Mouse (Mus musculus) erythroblast, adult 5-6 weeks (primary cell): ENCODE results near the gene Lrig1. TPM values are rescaled to one million over a fixed set of nuclear protein-coding genes. Genes with fewer than 3 reads are reported as not detected.

Experiments
- ATAC-seq: replicated peaks from 2 replicates; pipeline ENCODE4 v1.8.0; 2016; ENCODE audit warnings: moderate number of reproducible peaks, mild to moderate bottlenecking, moderate TSS enrichment, inconsistent platforms; ENCODE audit not compliant: poor library complexity, low FRiP score, severe bottlenecking
- total RNA-seq, 2 experiments: library from RNA; stranded (forward) in 1 of 2; stranded (reverse) in 1 of 2; fragments of 150-400 nt in 1 of 2; fragments of 200-764, 138-1000 nt in 1 of 2; gene quantifications; 2 replicates each; pipeline versions ENCODE4 v1.2.3 to v1.2.4; 2015 to 2017; ENCODE audit warnings: low replicate concordance in 2 of 2

Gene Lrig1
- total RNA-seq, 2 experiments from 2014 or later = 1.2 to 2.5 TPM

DNA sequence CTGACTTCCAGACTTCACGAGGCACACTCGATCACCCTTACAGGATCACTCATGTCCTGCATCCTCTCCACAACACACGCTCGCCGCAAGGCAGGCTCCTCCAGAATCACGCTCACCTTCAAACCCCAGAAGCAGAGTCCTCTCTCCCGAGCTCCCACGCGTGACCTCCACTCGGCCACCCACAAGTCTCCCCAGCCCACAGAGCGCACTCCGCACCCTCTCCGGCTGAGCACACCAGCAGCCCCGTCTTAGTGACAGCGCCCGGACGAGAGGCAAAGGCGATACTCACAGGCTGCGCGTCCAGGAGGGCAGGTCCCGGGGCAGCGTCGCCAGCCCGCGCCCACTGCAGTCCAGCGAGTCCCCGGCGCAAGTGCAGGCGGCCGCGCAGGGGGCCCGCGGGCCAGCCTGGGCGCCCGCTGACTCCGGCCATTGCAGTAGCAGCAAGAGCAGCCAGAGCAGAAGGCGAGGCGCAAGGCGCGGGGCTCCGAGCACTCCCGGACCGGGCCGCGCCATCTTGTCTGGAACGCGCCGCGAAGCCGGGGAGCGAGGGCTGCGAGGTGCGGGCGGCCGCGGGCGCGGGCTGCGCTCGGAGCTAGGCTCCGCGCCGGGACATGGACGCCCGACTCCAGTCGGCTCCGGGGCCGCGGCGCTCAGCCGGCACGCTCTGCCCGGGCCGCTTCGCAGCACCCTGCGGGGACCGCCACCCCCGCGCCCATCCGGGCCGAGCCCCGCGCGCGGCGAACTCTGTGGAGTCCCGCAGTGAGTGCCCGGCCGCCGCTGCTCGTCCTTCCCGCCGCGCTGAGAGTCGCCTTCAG is 578 bp downstream of the Lrig1 start:
- peak; percentile 37; the same call in 1 of the 2 replicates for ATAC-seq

DNA sequence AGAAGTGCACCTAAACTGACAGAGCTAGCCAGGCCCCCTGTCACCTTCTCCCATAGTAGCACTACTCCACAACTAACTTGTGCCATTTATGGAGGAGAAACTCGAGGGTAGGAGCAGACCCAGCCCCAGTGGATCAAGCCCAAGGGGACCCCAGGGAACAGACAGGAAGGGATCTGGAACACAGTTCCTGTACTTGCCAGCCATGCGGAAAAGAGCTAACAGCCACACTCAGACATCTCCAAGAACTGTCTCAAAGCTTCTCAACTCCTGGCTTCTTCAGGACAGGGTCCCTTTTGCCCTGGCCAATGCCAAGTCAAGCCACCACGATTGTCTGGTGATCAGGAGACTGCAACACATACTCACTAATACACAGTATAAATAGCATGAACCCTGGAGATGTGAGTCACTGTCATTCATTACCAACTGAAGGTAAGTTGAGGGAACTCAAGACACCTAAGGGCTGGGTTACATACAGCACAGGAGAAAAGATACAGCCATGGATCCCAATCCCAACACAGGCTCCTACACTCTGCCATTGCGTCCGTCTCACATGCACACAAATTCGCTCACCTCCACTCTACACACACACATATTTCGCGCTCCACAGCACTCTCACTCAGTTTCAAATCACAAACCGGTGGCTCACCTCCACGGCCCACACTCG is 1.3 kb downstream of the Lrig1 start:
- no peak for ATAC-seq

GRCm38 (mm10) chr6:94697423-94697822 is 2.5 kb downstream of the Lrig1 start:
- no peak for ATAC-seq

DNA sequence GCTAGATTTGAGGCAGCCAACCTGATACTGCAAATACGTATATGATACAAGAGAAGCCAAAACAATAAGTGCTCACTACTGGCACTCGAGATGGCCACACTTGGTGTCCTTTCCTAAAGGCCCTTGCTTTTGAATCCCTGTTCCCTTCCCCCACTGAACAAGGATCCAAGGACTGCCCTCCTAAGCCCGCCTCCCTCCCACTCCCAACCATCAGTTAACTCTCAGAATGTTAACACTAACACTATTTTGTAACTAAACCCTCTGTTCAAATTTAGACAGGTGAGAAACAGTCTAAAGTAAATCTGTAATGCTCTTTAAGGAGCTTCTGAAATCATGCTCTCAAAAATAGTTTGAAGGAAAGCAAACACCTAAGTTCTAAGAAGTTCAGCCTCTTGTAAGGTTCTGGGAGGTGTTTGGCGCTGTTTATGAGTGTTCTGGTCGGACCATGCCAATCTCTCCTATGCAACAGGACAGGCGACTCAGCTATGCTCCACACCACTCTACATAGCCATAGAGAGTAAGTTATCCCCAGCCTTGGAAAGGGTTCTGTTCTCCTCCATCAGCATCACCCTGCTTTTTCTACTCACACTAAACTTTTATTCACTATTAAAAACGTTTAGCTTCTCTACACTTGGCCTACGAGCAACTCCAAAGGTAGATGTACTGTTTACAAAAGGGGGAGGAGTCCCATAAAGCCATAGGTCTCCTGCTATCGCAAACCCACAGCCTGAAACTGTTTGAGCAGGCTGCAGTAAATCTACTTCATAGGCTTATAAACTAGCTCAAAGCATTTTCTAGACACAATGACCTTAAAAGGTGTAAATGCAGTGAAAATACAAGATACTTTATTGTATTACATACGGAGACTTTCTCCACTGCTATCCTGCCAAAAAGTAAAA is 3.5 kb downstream of the Lrig1 start:
- ATAC-seq = no peak

DNA sequence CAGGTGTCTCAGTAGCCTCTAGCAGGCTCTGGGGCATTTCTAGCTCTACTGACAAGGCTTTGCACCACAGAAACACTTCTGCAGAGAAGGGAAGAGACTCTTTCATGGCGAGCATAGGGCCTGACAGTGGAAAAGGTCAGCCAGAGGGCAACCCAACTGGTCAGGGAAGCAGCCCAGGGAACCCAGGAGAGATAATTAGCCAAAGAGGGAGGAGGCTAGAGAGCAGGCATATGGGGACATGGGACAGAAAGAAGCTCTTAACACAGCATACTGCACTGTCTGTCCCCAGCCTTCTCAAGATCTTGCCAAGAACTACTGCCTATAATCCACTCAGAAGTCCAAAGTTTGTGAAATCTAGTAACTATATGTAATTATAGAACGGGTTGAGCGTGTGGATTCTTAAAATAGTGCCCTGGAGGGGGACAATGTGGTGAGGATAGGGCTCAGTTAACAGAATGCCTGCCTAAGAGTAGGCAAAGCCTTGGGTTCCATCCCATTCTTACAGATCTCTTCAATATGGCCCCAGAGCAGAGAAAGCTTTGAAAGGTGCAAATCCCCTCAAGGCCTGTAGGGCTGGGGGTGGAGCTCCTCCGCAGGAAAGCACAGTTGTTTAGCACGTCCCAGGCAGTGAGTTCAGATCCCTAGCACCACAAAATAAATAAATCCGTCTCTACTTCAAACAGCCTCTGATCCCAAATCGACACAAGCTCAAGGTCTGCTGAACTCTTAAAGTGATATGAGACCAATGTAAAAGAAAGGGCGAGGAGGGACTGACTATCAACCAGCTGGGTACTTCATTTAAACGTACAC is 4.6 kb downstream of the Lrig1 start:
- no peak for ATAC-seq

GRCm38 (mm10) chr6:94694481-94694880 is 5.5 kb downstream of the Lrig1 start:
- no peak for ATAC-seq

- ATAC-seq = no peak
Observed at GRCm38 (mm10) chr6:94693091-94693490, 6.9 kb downstream of the Lrig1 start.

DNA sequence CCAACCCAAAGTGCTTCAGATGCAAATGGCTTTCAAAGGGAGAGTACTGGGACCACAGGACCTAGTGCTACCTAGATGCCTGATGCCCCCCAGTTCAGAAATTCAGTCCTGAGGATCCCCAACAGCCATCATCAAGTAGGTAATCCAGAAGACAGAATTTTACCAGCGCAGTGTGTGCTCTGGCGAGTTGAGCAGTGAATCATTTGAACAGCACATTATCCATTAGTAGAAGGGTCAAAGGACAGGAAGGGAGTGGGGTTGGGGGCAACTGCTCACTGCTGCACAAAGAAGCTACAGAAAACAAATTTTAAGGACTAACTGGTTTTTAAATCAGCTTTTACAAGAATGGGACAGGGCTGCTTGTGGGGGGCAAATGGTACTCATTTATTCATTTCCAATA is 8.0 kb downstream of the Lrig1 start:
- ATAC-seq = no peak

DNA sequence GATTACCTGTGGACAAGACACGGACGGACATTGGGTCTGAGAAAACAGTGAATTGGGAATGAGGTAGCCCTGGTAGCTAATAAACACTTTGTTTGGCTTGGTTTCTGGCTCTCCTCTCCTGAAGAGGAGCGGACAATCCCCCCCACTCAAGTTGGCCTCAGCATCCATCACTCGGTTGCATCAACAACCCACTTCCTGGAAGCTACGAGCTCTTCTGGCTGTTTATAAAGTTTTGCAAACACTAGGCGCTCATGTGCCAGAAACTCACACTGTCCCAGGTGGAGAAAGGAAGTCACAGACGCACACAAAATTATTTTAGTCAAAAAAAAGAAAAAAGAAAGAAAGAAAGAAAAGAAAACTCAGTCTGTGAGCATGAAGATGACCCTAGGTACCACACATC is 9.7 kb downstream of the Lrig1 start:
- ATAC-seq = no peak

- no peak for ATAC-seq
Observed at GRCm38 (mm10) chr6:94688722-94689121, 11.2 kb downstream of the Lrig1 start.

GRCm38 (mm10) chr6:94686048-94686447 is 13.9 kb downstream of the Lrig1 start:
- peak; percentile 79 for ATAC-seq

GRCm38 (mm10) chr6:94685611-94686010 is 14.3 kb downstream of the Lrig1 start:
- 0 out of 2 replicates have a peak, but pooled peaks have one; percentile 26 for ATAC-seq

- no peak for ATAC-seq
Observed at GRCm38 (mm10) chr6:94684844-94685557, 15.0 kb downstream of the Lrig1 start.

GRCm38 (mm10) chr6:94683701-94684100 is 16.3 kb downstream of the Lrig1 start:
- ATAC-seq = no peak

DNA sequence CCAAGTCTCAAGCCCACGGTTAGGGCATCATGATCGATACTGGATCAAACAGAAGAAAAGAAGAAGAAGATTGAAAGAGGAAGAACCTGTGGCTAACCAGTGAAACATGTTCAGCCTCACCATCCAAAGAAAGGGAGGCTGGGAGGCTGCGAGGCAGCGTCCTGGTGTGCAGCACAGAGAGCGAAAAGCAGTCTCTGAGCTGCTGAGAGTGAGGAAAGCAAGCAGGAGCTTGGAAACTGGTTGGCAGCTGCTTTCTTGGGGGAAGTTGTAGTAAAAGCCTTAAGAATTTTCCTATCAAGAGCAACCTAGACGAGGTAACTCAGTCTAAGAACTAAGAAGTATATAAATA is 17.7 kb downstream of the Lrig1 start:
- no peak for ATAC-seq

- ATAC-seq = no peak
Observed at GRCm38 (mm10) chr6:94681446-94682269, 18.3 kb downstream of the Lrig1 start.

DNA sequence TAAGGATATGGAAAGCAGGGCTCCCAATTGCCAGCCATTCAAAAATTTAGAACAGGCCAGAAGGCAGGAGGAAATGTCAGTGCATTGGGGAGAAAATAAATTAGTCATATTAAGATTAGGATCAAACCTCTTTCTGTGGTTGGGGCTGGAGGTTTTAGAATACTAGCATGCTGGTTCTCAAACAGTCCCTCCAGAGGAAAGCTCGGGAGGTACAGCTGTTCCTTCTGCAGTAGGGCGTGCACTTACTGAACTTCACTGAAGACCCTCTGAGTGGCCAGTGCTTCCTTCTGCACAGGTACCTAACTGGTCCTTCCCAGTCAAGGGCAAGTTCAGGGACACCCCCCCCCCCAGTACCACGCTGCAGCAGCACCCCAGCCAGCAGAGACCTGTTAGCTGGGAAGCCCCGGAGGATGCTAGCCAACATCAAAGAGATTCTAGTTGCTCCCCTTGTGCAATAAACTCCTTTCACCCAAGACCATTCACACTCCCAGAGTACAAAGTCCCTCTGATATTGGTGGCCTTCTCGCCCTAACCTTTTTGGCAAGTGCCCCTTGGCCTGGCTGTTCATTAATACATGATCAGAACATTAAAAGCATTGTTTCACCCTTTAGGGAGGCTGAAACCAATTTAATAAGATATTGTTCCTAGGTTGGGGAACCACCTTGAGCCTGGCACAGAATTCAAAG is 19.1 kb downstream of the Lrig1 start:
- no peak for ATAC-seq

- no peak for ATAC-seq
Observed at GRCm38 (mm10) chr6:94679249-94679648, 20.7 kb downstream of the Lrig1 start.
